Mouse (Mus musculus): ENCODE measurements around the gene Vrk3.

DNA sequence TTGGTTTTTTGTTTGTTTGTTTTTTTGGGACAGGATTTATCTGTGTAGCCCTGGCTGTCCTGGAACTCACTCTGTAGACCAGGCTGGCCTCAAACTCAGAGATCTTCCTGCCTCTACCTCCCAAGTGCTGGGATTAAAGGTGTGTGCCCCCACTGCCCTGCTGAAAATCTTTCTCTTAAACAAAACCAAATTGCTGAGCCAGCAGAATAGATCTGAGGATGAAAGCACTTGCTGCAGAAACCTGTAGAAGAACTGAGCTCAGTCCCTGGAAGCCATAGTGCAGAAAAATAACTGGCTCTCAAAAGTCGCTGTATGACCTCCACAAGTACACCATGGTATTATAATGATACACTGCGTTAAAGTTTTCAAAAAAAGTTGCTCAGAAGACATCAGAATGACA is 9.0 kb downstream of the Vrk3 start:
- no peak for TF ChIP-seq CTCF (IDR thresholded peaks at IDR 0.05; ENCODE audit: low read depth)
- no peak for TF ChIP-seq EP300 (IDR thresholded peaks at IDR 0.05; ENCODE audit: low read depth)
